Mouse (Mus musculus) forebrain, embryonic 10.5 days (tissue): ENCODE measurements around the gene A3galt2. TPM values are rescaled to one million over a fixed set of nuclear protein-coding genes. Genes with fewer than 3 reads are reported as not detected.

ENCODE experiments used
- DNase-seq: peaks from one replicate; pipeline ENCODE4 v3.0.0-alpha.2; 2017; ENCODE audit warnings: low spot score; ENCODE audit errors: extremely low spot score
- H3K27ac ChIP-seq: fragments of 300-500 bp; sonication (generic); 2 replicates; pipeline ENCODE4 v1.5.1; 2016; ENCODE audit warnings: mild to moderate bottlenecking
- H3K27me3 ChIP-seq: fragments of 300-500 bp; sonication (generic); 2 replicates; pipeline ENCODE4 v1.6.1; 2016; ENCODE audit warnings: mild to moderate bottlenecking; ENCODE audit not compliant: poor library complexity, severe bottlenecking
- H3K36me3 ChIP-seq: fragments of 300-500 bp; sonication (generic); replicated peaks from 2 replicates; pipeline ENCODE4 v1.6.1; 2016; ENCODE audit warnings: mild to moderate bottlenecking, moderate library complexity
- H3K4me1 ChIP-seq: fragments of 300-500 bp; sonication (generic); 2 replicates; pipeline ENCODE4 v1.6.1; 2016
- H3K4me3 ChIP-seq: fragments of 300-500 bp; sonication (generic); 2 replicates; pipeline ENCODE4 v1.5.1; 2016; ENCODE audit warnings: mild to moderate bottlenecking, moderate library complexity
- H3K9me3 ChIP-seq: fragments of 300-500 bp; sonication (generic); 2 replicates; pipeline ENCODE4 v1.6.1; 2016; ENCODE audit warnings: mild to moderate bottlenecking, moderate library complexity
- WGBS: fragments of 180-500 bp; shearing (Covaris S2); methylation state at CpG from one replicate; pipeline ENCODE4 v1.1.7; 2016; 5-methylcytosine and 5-hydroxymethylcytosine counted together
- polyA plus RNA-seq: library from polyadenylated mRNA; unstranded; fragments of >200 nt; fragmentation: Nextera tagmentation; extraction: Ambion mirVana; gene quantifications from 2 replicates; pipeline ENCODE4 v1.2.1, GENCODE M21; 2016

Gene A3galt2
- polyA plus RNA-seq, 1 experiment from 2014 or later: 0.17 TPM

DNA sequence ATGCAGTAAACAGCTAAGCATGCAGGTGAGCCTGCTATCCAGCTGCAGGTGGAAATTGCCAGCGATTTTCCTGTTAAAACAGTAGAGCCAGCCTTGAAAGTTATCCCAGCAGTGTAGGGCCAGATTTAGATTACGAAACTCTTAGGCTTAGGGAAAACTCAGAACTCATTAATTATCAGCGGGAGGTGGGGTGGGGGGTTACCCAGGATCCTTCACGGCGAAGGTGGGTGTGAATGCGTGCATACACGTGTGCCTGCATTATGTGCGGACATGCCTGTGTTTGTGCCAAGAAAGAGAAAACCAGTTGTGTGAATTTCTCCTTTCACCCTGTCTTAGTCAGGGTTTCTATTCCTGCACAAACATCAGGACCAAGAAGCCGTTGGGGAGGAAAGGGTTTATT is 38.4 kb upstream of the A3galt2 start:
- 43% methylated on average over 9 of the region's 9 CpGs for WGBS
- H3K36me3 ChIP-seq: no peaks in the 10 kb centered on the region
- H3K27ac ChIP-seq: peak overlapping the region; percentile 97
- peak; percentile 26 for DNase-seq
- H3K4me3 ChIP-seq: peak overlapping the region; percentile 39; the same call in 1 of the 2 replicates
- no peaks in the 10 kb centered on the region for H3K9me3 ChIP-seq
- 0 out of 2 replicates have a peak, but pooled peaks cover under 1% of the 10 kb centered on the region for H3K27me3 ChIP-seq
- peaks cover 100% of the 10 kb centered on the region for H3K4me1 ChIP-seq

DNA sequence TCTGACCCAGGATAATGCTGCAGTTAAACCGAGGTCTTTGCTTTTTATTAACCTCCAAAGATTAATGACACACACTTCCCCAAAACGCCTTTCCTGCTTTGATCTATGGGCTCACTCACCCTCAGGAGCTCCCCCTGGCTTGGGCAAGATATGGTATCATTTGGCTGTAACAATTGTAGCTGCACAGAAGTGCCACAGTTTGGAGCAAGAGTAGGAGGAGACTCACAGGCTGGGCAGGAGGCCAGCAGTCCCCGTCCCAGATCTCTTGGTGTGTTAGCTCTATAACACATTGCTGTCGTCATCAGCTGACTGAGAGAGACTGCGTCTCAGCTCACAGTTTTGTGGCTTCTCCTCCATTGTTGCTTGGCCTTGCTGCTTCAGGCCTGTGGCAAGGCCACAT is 35.1 kb upstream of the A3galt2 start:
- peak overlapping the region; percentile 76 for H3K27ac ChIP-seq
- peaks cover 100% of the 10 kb centered on the region for H3K4me1 ChIP-seq
- H3K36me3 ChIP-seq: no peaks in the 10 kb centered on the region
- 38% methylated on average over 5 of the region's 5 CpGs for WGBS
- H3K9me3 ChIP-seq: no peaks in the 10 kb centered on the region
- peaks cover 29% of the 10 kb centered on the region for H3K27me3 ChIP-seq
- DNase-seq: peak; percentile 17
- H3K4me3 ChIP-seq: no peak overlapping the region; the same call in 1 of the 2 replicates

DNA sequence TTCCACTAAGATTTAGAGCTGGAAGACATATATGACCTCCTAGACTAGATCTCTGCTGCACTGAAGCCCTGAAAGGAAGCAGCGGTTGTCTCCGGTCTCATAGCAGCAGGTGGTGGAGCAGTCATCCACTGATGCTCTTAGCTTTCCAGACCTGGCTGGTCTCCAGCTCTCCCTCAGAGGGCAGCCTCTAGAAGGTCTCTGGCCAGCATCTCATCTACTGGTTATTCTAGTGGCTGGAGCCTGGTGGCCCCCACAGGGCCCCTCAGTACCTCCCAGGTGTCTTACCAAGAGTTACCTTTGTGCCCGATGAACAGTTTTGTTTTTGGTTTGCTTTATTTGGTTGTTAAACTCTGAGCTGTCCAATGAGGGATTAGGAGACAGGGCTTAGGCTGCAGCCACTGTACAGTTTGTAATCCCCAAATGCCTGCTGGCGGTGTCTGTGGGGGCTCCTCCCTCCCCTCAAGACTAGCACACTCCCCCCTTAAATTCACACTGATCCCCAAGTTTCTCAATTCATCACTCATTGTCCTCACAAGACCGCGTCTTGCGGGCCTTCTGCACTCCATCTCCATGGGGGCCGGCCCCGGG is 34.0 kb upstream of the A3galt2 start:
- no peak for DNase-seq
- Histone ChIP-seq H3K4me3 (no peak overlapping the region), H3K9me3 (no peaks in the 10 kb centered on the region), H3K36me3 (no peaks in the 10 kb centered on the region), H3K4me1 (peaks cover 95% of the 10 kb centered on the region), H3K27me3 (peaks cover 38% of the 10 kb centered on the region), H3K27ac (peak overlapping the region; percentile 76)
- WGBS: 61% methylated on average over 9 of the region's 9 CpGs

DNA sequence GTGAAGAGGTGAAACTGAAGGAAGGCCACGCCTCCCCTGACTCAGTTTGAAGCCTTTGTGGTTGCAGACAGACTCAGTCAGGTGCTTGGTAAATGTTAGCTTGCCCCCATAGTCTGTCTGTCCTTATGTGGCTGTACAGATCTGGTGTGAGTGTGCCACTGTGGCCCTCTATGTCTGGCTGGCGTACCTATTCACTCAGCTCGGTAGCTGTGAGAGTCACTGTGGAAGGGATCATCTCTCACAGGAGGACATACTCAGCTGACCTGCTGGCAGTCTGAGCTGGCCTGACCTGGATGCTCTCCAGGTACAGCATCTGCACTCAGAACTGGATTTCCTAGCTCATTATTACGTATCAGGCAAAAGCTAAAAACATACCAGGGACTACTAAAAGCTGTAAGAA is 33.4 kb upstream of the A3galt2 start:
- 78% methylated on average over 4 of the region's 4 CpGs for WGBS
- H3K9me3 ChIP-seq: no peaks in the 10 kb centered on the region
- H3K4me3 ChIP-seq: no peak overlapping the region
- H3K4me1 ChIP-seq: peaks cover 95% of the 10 kb centered on the region
- no peak for DNase-seq
- no peaks in the 10 kb centered on the region for H3K36me3 ChIP-seq
- peaks cover 41% of the 10 kb centered on the region for H3K27me3 ChIP-seq
- peak overlapping the region; percentile 76; the same call in 1 of the 2 replicates for H3K27ac ChIP-seq

DNA sequence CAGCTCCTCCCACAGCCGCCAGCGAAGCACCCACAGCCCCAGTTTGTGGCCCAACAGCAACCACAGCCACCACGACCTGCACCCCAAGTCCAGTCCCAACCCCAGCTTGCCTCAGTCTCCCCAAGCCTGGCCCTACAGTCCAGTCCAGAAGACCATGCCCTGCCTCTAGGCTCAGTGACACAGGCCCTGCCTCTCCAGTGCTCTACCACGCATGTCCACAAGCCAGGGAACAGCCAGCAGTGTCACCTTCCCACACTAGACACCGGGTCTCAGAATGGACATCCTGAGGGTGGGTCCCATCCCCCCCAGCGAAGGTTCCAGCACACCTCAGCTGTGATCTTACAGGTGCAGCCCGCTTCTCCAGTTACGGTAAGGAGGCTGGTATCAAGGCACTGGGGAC is 32.2 kb upstream of the A3galt2 start:
- Histone ChIP-seq H3K4me1 (peaks cover 90% of the 10 kb centered on the region), H3K4me3 (no peak overlapping the region), H3K27me3 (peaks cover 41% of the 10 kb centered on the region), H3K27ac (peak overlapping the region; percentile 72), H3K36me3 (no peaks in the 10 kb centered on the region), H3K9me3 (no peaks in the 10 kb centered on the region)
- 80% methylated on average over 8 of the region's 8 CpGs for WGBS
- DNase-seq: no peak

DNA sequence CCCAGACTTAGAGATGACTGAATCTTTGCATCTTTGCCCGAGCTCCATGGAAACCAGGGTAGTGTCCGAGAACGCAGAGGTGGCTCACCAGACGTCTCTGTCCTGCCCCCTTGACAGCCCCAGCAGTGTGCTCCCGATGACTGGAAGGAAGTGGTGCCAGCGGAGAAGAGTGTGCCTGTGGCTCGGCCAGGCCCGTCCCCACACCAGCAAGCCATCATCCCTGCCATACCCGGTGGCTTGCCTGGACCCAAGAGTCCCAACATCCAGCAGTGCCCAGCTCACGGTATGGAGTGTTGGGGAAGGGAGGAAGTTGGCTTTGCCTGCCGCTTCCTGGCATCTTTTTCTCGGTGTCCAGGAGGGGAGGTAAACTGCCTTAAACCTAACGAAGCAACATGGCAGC is 31.7 kb upstream of the A3galt2 start:
- peak overlapping the region; percentile 72 for H3K27ac ChIP-seq
- H3K9me3 ChIP-seq: no peaks in the 10 kb centered on the region
- H3K36me3 ChIP-seq: no peaks in the 10 kb centered on the region
- no peak overlapping the region for H3K4me3 ChIP-seq
- 87% methylated on average over 13 of the region's 13 CpGs for WGBS
- H3K4me1 ChIP-seq: peaks cover 86% of the 10 kb centered on the region
- peaks cover 41% of the 10 kb centered on the region for H3K27me3 ChIP-seq
- no peak for DNase-seq

DNA sequence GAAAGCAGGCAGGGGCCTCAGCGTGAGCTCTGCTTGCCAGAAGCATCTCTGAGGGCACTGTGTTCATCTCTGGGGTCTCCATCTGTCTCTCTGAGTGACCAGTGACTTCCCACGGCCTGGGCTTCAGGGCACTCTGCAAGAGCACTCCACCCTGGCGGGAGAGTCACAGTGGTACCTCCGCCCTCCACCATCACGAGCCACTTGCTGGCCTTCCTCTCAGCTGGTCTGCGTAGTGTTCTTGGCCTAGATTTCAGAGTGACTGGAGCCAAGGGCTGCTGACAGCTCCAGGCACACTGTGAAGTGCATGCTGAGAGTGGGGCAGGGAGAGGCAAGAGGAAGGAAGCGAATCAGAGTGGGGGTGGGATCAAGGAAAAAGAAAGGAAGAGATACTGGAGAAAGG is 31.1 kb upstream of the A3galt2 start:
- Histone ChIP-seq H3K27me3 (peaks cover 41% of the 10 kb centered on the region), H3K4me1 (peaks cover 86% of the 10 kb centered on the region), H3K9me3 (no peaks in the 10 kb centered on the region), H3K27ac (peak overlapping the region; percentile 72), H3K36me3 (peaks cover 3% of the 10 kb centered on the region), H3K4me3 (no peak overlapping the region)
- no peak for DNase-seq
- WGBS: 75% methylated on average over 7 of the region's 7 CpGs

DNA sequence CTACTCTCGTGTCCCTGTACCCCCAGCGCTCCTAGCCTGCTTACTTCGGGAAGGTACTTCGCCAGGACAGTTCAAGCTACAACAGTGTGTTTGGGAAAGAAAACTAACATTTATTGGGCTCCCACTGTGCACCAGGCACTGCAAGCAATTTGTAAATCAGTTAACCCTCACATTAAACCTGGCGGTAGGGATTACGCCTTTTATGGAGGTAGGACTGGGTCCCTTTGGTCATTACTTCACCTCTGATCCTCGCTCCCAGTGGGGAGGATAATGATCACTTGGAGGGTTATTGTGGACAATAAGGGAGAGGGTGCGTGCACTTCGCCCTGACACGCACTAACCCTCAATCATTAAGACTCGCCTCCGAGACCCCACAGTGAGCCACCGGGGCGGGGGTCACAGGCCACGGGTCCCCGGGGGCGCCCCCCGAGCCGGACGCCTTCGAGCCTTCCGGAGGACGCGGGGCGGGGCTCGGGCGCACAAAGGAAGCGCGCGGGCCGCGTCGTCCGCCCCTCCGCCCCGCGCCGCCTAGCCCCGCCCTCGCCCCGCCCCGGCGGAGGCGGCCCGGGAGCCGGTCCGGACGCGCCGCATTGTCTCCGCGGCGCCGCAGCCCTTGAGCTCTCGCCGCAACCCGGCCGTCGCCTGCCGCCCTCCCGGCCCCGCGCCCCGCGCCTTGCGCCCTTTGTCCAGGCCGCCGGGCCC is 28.0 kb upstream of the A3galt2 start:
- WGBS: 2% methylated on average over 58 of the region's 68 CpGs
- Histone ChIP-seq H3K4me1 (peaks cover 85% of the 10 kb centered on the region), H3K27ac (peak overlapping the region; percentile 99)

DNA sequence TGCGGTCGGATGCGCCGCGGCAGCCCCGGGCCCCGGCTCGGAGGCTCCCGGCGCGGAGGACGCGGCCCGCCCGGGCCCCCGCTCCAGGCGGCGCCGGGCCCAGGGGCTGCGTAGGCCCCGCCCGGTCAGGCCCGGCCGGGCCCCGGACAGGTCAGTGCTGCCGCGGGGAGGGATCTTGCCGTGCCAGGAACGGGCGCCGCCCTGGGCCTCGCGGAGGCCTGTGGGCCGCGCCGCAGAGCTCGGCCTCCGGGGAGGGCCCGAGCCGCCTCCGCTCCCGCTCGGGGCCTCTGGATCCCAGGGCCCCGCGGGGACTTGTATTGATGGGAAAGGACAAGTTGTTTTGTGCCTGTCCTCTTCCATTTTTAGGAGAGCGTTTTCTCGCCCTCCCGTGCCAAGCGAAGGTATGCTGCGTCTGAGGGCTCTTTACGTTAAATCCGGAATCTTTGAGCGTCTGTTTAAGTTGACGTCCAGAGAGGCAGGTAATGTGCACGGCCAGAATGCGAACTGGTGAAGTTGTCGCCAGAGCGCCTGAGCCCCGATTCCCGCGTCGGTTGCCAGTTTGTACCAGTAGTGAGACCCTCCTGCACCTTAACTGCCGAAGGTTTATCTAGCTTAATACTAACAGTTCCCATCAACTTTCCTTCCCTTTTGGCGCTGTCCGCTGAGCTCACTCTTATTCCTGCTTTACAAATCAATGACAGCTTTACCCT is 27.3 kb upstream of the A3galt2 start:
- peaks cover 34% of the 10 kb centered on the region for H3K27me3 ChIP-seq
- H3K4me3 ChIP-seq: peak overlapping the region; percentile 95
- DNase-seq: no peak
- WGBS: under 1% methylated on average over 65 of the region's 65 CpGs
- H3K36me3 ChIP-seq: peaks cover 35% of the 10 kb centered on the region
- H3K4me1 ChIP-seq: peaks cover 84% of the 10 kb centered on the region
- peak overlapping the region; percentile 99 for H3K27ac ChIP-seq
- H3K9me3 ChIP-seq: no peaks in the 10 kb centered on the region

More for the DNA sequence above, 28.0 kb upstream of the A3galt2 start:
- Histone ChIP-seq H3K27me3 (peaks cover 37% of the 10 kb centered on the region), H3K4me3 (peak overlapping the region; percentile 95), H3K9me3 (no peaks in the 10 kb centered on the region), H3K36me3 (peaks cover 32% of the 10 kb centered on the region)
- peak; percentile 66 for DNase-seq

DNA sequence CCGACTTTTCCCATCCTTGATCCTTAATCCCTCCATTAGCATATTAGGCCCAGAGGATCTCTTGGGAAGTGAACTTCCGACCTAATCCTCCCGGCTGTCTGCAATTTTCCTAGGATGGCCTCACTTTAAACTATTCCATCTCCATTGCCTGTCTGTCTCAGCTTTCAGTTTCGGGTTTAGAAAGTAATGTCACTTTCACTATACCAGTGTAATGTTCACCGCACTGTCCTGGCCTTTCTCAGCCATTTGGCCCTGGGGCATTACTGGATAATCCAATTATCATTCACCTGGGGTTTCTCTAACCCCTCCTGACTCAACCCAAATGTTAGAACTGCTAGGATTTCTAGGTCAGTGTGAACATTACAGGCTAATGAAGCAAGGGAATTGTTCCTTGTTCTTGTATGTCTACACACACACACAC is 26.7 kb upstream of the A3galt2 start:
- no peak for DNase-seq
- Histone ChIP-seq H3K9me3 (no peaks in the 10 kb centered on the region), H3K4me3 (peak overlapping the region; percentile 95), H3K36me3 (peaks cover 38% of the 10 kb centered on the region), H3K4me1 (peaks cover 84% of the 10 kb centered on the region), H3K27me3 (peaks cover 29% of the 10 kb centered on the region), H3K27ac (peak overlapping the region; percentile 99)
- under 1% methylated on average over 5 of the region's 5 CpGs for WGBS

DNA sequence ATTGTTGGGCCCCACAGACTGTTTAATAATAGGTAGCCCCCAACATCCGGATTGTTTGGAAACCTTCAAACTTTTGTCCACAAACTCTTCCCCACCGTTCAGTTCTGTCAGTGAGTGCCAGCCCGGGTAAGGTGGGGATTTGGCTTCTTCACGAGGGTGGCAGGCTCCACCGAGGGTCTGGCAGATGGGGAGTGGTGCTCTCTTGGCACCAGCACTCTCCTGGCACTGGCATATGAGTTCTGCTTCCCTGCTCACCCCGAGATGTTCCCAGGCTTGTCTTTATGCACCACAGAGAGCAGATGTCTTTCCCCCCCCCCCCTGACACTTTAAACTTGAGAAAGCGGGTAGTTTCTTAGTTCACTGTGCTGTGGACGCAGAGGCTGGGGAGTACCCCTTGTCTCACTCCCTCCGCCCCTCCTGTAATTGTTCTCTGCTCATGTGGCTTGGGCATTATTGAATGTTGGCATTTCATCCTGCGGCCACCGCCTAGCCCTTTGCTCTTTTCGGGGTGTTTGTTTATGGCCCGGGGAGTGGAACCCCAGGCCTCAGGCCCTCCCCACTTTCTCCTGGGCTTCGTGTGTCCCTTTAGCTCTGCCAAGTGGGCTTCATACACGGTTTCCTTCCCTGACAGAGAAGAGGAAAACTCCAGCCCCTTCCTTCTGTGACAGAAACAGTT is 26.0 kb upstream of the A3galt2 start:
- no peaks in the 10 kb centered on the region for H3K9me3 ChIP-seq
- peaks cover 84% of the 10 kb centered on the region for H3K4me1 ChIP-seq
- H3K36me3 ChIP-seq: peaks cover 45% of the 10 kb centered on the region
- H3K27ac ChIP-seq: peak overlapping the region; percentile 99
- H3K4me3 ChIP-seq: peak overlapping the region; percentile 95
- WGBS: 26% methylated on average over 15 of the region's 15 CpGs
- DNase-seq: no peak
- peaks cover 21% of the 10 kb centered on the region for H3K27me3 ChIP-seq

DNA sequence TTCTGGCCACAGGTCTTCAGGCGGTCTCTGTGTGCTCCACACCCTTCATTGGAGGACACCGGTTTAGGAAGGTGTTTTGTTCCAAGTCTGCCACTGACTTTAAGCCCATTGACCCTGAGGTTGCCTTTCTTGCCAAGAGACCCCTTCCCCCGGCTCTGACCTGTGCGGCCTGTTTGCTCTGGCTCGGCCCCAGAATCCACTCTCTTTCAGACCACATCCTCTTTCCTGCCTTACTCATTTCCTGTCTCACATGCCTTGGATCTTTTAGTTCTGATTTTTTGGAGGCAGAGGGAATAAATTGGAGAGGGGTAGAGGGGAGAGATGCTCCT is 25.5 kb upstream of the A3galt2 start:
- Histone ChIP-seq H3K4me1 (peaks cover 84% of the 10 kb centered on the region), H3K4me3 (peak overlapping the region; percentile 95), H3K27ac (peak overlapping the region; percentile 99), H3K27me3 (peaks cover 16% of the 10 kb centered on the region), H3K36me3 (peaks cover 50% of the 10 kb centered on the region), H3K9me3 (no peaks in the 10 kb centered on the region)
- 31% methylated on average over 5 of the region's 5 CpGs for WGBS
- DNase-seq: no peak
